Mouse (Mus musculus) E14TG2a.4 (cell line): Measurements from ENCODE around the gene Ern1.

Experiments used
- H3K27me3 ChIP-seq: 2 replicates; pipeline ENCODE4 v1.6.1; 2014; ENCODE audit warnings: low read length, control low read depth; ENCODE audit not compliant: insufficient read depth
- H3K36me3 ChIP-seq: 2 replicates; pipeline ENCODE4 v1.6.1; 2014; ENCODE audit warnings: low read length, control low read depth; ENCODE audit not compliant: insufficient read depth
- H3K4me1 ChIP-seq: replicated peaks from 2 replicates; pipeline ENCODE4 v1.6.1; 2014; ENCODE audit warnings: low read depth, low read length, control low read depth
- H3K4me3 ChIP-seq: replicated peaks from 2 replicates; pipeline ENCODE4 v1.5.1; 2014; ENCODE audit warnings: mild to moderate bottlenecking, low read length
- H3K9me3 ChIP-seq: 2 replicates; pipeline ENCODE4 v1.6.1; 2014; ENCODE audit warnings: low read length, control low read depth
- CTCF ChIP-seq: conservative IDR thresholded peaks from 2 replicates; pipeline ENCODE4 v1.5.1; 2014; ENCODE audit warnings: low read length
- NANOG ChIP-seq: IDR thresholded peaks from 2 replicates; pipeline ENCODE4 v1.6.1; 2014; ENCODE audit warnings: borderline replicate concordance, low read length, mixed read lengths
- POU5F1 ChIP-seq: IDR thresholded peaks from 2 replicates; pipeline ENCODE4 v1.6.1; 2014; ENCODE audit warnings: low read length, borderline replicate concordance

Gene Ern1

GRCm38 (mm10) chr11:106487733-106488115 is at the start of gene Ern1:
TSS of gene Ern1 (minus strand) at chr11:106487852.
- Histone ChIP-seq H3K4me1 (peaks cover 21% of the 10 kb centered on the region), H3K36me3 (no peaks in the 10 kb centered on the region), H3K27me3 (peaks cover 7% of the 10 kb centered on the region), H3K4me3 (peak within 1 kb of the TSS; percentile 96), H3K9me3 (no peaks in the 10 kb centered on the region)
- TF ChIP-seq CTCF (no peak), NANOG (no peak), POU5F1 (no peak)

- Histone ChIP-seq H3K36me3 (peaks cover 48% of the 10 kb centered on the region), H3K4me3 (no peak overlapping the region), H3K9me3 (no peaks in the 10 kb centered on the region), H3K4me1 (0 out of 2 replicates have a peak, but pooled peaks cover 5% of the 10 kb centered on the region), H3K27me3 (no peaks in the 10 kb centered on the region)
- no peak for TF ChIP-seq NANOG
- no peak for TF ChIP-seq POU5F1
- no peak for TF ChIP-seq CTCF
Measured at GRCm38 (mm10) chr11:106536253-106536912, 48.7 kb upstream of the Ern1 start.

- peaks cover 44% of the 10 kb centered on the region for H3K36me3 ChIP-seq
- H3K4me1 ChIP-seq = 0 out of 2 replicates have a peak, but pooled peaks cover 5% of the 10 kb centered on the region
- H3K9me3 ChIP-seq = no peaks in the 10 kb centered on the region
- no peak for TF ChIP-seq POU5F1
- TF ChIP-seq NANOG = no peak
- TF ChIP-seq CTCF = no peak
- H3K4me3 ChIP-seq = no peak overlapping the region
- H3K27me3 ChIP-seq = no peaks in the 10 kb centered on the region
Measured at GRCm38 (mm10) chr11:106535660-106536252, 48.1 kb upstream of the Ern1 start.

- no peak for TF ChIP-seq CTCF
- TF ChIP-seq POU5F1 = no peak
- no peak for TF ChIP-seq NANOG
- peaks cover 8% of the 10 kb centered on the region for H3K4me1 ChIP-seq
- no peaks in the 10 kb centered on the region for H3K27me3 ChIP-seq
- H3K4me3 ChIP-seq = no peak overlapping the region
- H3K9me3 ChIP-seq = no peaks in the 10 kb centered on the region
- peaks cover 66% of the 10 kb centered on the region for H3K36me3 ChIP-seq
Measured at GRCm38 (mm10) chr11:106532248-106532790, 44.7 kb upstream of the Ern1 start.

- no peaks in the 10 kb centered on the region for H3K9me3 ChIP-seq
- peaks cover 22% of the 10 kb centered on the region for H3K4me1 ChIP-seq
- H3K4me3 ChIP-seq = no peak overlapping the region
- TF ChIP-seq NANOG (no peak), CTCF (no peak), POU5F1 (no peak)
- H3K36me3 ChIP-seq = peaks cover 60% of the 10 kb centered on the region
- no peaks in the 10 kb centered on the region for H3K27me3 ChIP-seq
Measured at GRCm38 (mm10) chr11:106529786-106530185, 42.1 kb upstream of the Ern1 start.

- no peak overlapping the region for H3K4me3 ChIP-seq
- no peak for TF ChIP-seq CTCF
- no peak for TF ChIP-seq NANOG
- TF ChIP-seq POU5F1 = no peak
- peaks cover 60% of the 10 kb centered on the region for H3K36me3 ChIP-seq
- no peaks in the 10 kb centered on the region for H3K27me3 ChIP-seq
- peaks cover 28% of the 10 kb centered on the region for H3K4me1 ChIP-seq
- H3K9me3 ChIP-seq = no peaks in the 10 kb centered on the region
Measured at GRCm38 (mm10) chr11:106529113-106529512, 41.5 kb upstream of the Ern1 start.

- TF ChIP-seq CTCF (no peak), POU5F1 (no peak), NANOG (no peak)
- H3K9me3 ChIP-seq = no peaks in the 10 kb centered on the region
- no peaks in the 10 kb centered on the region for H3K27me3 ChIP-seq
- H3K36me3 ChIP-seq = peaks cover 50% of the 10 kb centered on the region
- peaks cover 34% of the 10 kb centered on the region for H3K4me1 ChIP-seq
- H3K4me3 ChIP-seq = no peak overlapping the region
Measured at GRCm38 (mm10) chr11:106527926-106528325, 40.3 kb upstream of the Ern1 start.

- TF ChIP-seq NANOG = no peak
- TF ChIP-seq CTCF = no peak
- TF ChIP-seq POU5F1 = no peak
- Histone ChIP-seq H3K36me3 (peaks cover 44% of the 10 kb centered on the region), H3K27me3 (no peaks in the 10 kb centered on the region), H3K4me3 (no peak overlapping the region), H3K9me3 (no peaks in the 10 kb centered on the region), H3K4me1 (peaks cover 37% of the 10 kb centered on the region)
Measured at GRCm38 (mm10) chr11:106527147-106527821, 39.6 kb upstream of the Ern1 start.
